Mouse (Mus musculus) thymus, adult 2 months (tissue): ENCODE data around the gene Atad5. TPM values are rescaled to one million over a fixed set of nuclear protein-coding genes. Genes with fewer than 3 reads are reported as not detected.

ENCODE experiments used
- DNase-seq: peaks from one replicate; pipeline ENCODE4 v3.0.0; 2021
- H3K27ac ChIP-seq: fragments of 200-500 bp; 2 replicates; pipeline ENCODE4 v1.5.1; 2012; ENCODE audit warnings: low read length, control low read depth; ENCODE audit not compliant: control insufficient read depth, insufficient read depth
- H3K27me3 ChIP-seq: fragments of 200-500 bp; 2 replicates; pipeline ENCODE4 v1.6.1; 2012; ENCODE audit warnings: mild to moderate bottlenecking, low read length, moderate library complexity, mixed read lengths; ENCODE audit not compliant: control insufficient read depth, insufficient read depth
- H3K36me3 ChIP-seq: fragments of 200-500 bp; 2 replicates; pipeline ENCODE4 v1.6.1; 2012; ENCODE audit warnings: mild to moderate bottlenecking, low read length, moderate library complexity; ENCODE audit not compliant: control insufficient read depth, insufficient read depth
- H3K4me1 ChIP-seq: fragments of 200-500 bp; replicated peaks from 2 replicates; pipeline ENCODE4 v1.6.1; 2012; ENCODE audit warnings: low read length; ENCODE audit not compliant: control insufficient read depth, insufficient read depth
- H3K4me3 ChIP-seq: fragments of 200-500 bp; 2 replicates; pipeline ENCODE4 v1.5.1; 2012; ENCODE audit warnings: mild to moderate bottlenecking, low read length, control low read depth, moderate library complexity; ENCODE audit not compliant: control insufficient read depth, insufficient read depth
- CTCF ChIP-seq: fragments of 200-500 bp; IDR thresholded peaks from 2 replicates; pipeline ENCODE4 v1.5.1; 2012; ENCODE audit warnings: mild to moderate bottlenecking, control low read depth, low read length, moderate library complexity, borderline replicate concordance; ENCODE audit not compliant: control insufficient read depth, poor library complexity, insufficient read depth; ENCODE audit errors: extremely low read depth
- POLR2A ChIP-seq: fragments of 200-500 bp; IDR thresholded peaks from 2 replicates; pipeline ENCODE4 v1.6.1; 2012; ENCODE audit warnings: mild to moderate bottlenecking, low read length, control low read depth, moderate library complexity; ENCODE audit not compliant: control insufficient read depth, poor library complexity, insufficient read depth; ENCODE audit errors: extremely low read depth
- WGBS: fragments of 180-500 bp; shearing (Covaris S2); methylation state at CpG from one replicate; pipeline ENCODE4 v1.1.7; 2018; 5-methylcytosine and 5-hydroxymethylcytosine counted together
- polyA plus RNA-seq: library from polyadenylated mRNA; depleted of rRNA; stranded (reverse); fragments of >200 nt; gene quantifications from 2 replicates; pipeline ENCODE4 v1.2.3, GENCODE M21; 2012

Atad5 gene
- polyA plus RNA-seq, 1 experiment = 3.6 TPM

- Histone ChIP-seq H3K27me3 (no peaks in the 10 kb centered on the region), H3K4me3 (no peak overlapping the region), H3K36me3 (no peaks in the 10 kb centered on the region), H3K4me1 (no peaks in the 10 kb centered on the region), H3K27ac (no peak overlapping the region)
- DNase-seq = no peak
- no peak for TF ChIP-seq CTCF
- TF ChIP-seq POLR2A = no peak
- WGBS = 95% methylated on average over 4 of the region's 4 CpGs
Measured at GRCm38 (mm10) chr11:80161041-80161440, 71.8 kb downstream of the Atad5 start.

DNA sequence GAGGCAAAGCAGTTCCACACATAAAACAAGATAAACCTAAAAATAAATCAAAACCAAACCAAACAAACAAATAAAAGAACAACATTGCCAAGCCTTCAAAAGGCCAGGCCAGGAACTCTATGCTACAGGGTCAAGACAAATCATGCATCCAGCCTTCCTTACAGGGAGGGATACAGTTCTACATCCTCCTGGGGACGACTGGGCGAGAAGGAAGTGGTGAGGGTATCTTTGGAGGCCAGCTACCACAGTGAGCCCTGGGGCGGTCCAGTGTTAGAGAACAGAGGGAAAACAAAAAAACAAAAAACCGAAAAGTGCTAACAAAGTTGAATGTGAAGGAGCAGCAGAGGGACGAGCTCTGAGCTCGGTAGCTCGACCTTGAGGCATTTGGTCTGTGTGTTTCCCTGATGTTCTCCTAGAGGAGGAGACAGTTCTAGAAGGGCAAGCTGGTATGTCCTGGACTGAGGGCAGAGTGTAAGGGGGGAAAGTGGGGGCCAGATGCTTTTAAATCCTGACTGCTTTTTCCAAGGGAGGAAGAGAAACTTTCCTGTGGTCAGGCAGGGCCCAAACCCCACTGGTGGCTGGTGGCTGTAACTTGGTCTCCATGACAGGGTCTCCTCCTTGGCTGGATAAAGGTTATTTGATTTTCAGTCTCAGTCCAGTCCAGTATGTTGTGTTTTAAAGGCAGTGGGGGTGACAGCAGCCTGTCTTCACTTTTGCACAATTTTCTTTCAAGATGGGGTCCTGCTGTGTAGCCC, 74.3 kb downstream of the Atad5 start:
- DNase-seq = no peak
- TF ChIP-seq POLR2A = no peak
- TF ChIP-seq CTCF = no peak
- Histone ChIP-seq H3K27me3 (no peaks in the 10 kb centered on the region), H3K27ac (no peak overlapping the region), H3K4me1 (no peaks in the 10 kb centered on the region), H3K4me3 (no peak overlapping the region), H3K36me3 (no peaks in the 10 kb centered on the region)
- WGBS = 31% methylated on average over 7 of the region's 7 CpGs

GRCm38 (mm10) chr11:80164224-80164623, 75.0 kb downstream of the Atad5 start:
- 88% methylated on average over 2 of the region's 2 CpGs for WGBS
- Histone ChIP-seq H3K27ac (no peak overlapping the region), H3K4me1 (no peaks in the 10 kb centered on the region), H3K27me3 (no peaks in the 10 kb centered on the region), H3K4me3 (no peak overlapping the region), H3K36me3 (no peaks in the 10 kb centered on the region)
- no peak for TF ChIP-seq CTCF
- TF ChIP-seq POLR2A = no peak
- DNase-seq = no peak

GRCm38 (mm10) chr11:80168121-80168520, 78.9 kb downstream of the Atad5 start:
- no peaks in the 10 kb centered on the region for H3K4me1 ChIP-seq
- H3K27me3 ChIP-seq = no peaks in the 10 kb centered on the region
- 83% methylated on average over 9 of the region's 9 CpGs for WGBS
- no peak overlapping the region for H3K4me3 ChIP-seq
- H3K36me3 ChIP-seq = no peaks in the 10 kb centered on the region
- 0 out of 2 replicates have a peak overlapping the region, but pooled peaks have one; percentile 21 for H3K27ac ChIP-seq
- DNase-seq = no peak
- no peak for TF ChIP-seq POLR2A
- no peak for TF ChIP-seq CTCF

DNA sequence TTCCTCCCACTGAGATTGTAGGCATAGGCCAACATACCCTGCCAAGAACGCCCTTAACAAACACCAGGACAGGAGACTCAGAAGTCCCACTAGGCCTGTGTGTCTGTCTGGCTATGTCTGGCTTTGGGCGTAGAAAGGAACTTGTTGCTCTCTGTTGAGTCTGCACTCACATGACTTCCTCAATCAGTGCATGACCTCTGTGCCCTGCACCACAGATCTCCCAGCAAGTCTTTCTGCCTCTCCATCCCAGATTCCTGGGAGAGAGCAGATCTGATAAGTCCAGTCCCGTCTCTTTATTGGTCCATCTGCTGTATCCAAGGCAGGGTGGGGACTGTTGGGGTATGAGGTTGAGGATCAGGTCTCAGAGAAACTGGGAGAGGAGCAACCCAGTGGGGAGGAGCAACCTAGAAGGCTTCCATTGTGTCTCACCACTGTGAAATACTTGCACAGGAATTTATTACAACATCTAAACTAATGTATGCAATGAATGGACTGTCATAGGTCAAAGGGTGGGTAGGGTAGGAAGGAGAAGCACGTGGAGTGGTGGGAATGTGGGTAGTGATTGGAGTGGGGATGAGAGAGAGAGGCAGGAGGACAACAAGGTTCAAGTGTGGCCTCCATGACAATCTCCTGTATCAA, 79.5 kb downstream of the Atad5 start:
- 87% methylated on average over 4 of the region's 4 CpGs for whole genome bisulfite sequencing
- Histone ChIP-seq H3K36me3 (no peaks in the 10 kb centered on the region), H3K4me1 (no peaks in the 10 kb centered on the region), H3K27ac (no peak overlapping the region), H3K27me3 (no peaks in the 10 kb centered on the region), H3K4me3 (no peak overlapping the region)
- DNase-seq = no peak
- no peak for TF ChIP-seq CTCF
- TF ChIP-seq POLR2A = no peak

DNA sequence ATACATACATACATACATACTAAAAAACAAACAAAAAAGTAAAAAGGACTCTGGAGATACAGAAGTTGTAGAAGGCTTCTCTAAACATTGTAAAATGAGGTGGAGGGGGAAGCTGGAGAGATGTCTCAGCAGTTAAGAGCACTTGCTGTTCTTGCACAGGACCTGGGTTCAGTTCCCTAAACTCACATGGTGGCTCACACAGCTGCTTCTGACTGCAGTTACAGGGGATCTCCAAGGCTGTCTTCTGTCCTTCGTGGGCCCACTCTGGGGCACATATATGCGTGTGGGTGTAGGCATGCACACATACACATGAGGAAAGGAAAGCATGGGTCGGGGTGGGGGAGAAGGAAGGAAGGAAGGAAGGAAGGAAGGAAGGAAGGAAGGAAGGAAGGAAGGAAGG, 80.4 kb downstream of the Atad5 start:
- Histone ChIP-seq H3K27me3 (no peaks in the 10 kb centered on the region), H3K4me3 (no peak overlapping the region), H3K4me1 (no peaks in the 10 kb centered on the region), H3K27ac (no peak overlapping the region), H3K36me3 (no peaks in the 10 kb centered on the region)
- no peak for DNase-seq
- TF ChIP-seq CTCF = no peak
- no peak for TF ChIP-seq POLR2A
- WGBS = 73% methylated on average over 3 of the region's 3 CpGs
